Mouse (Mus musculus) stomach, embryonic 16.5 days (tissue): Measurements from ENCODE around the gene Asb17. TPM values are rescaled to one million over a fixed set of nuclear protein-coding genes. Genes with fewer than 3 reads are reported as not detected.

Experiments
- ATAC-seq: fragments of 200-750 bp; cut with Nextera tagmentation; 2 replicates; pipeline ENCODE4 v1.8.0; 2017; ENCODE audit warnings: moderate number of reproducible peaks, moderate TSS enrichment; ENCODE audit not compliant: insufficient read depth, low FRiP score
- H3K27ac ChIP-seq: fragments of 300-500 bp; sonication (generic); 2 replicates; pipeline ENCODE4 v1.5.1; 2014; ENCODE audit warnings: low read length
- H3K27me3 ChIP-seq: fragments of 300-500 bp; sonication (generic); 2 replicates; pipeline ENCODE4 v1.6.1; 2014; ENCODE audit warnings: low read length, control low read depth, mixed read lengths; ENCODE audit not compliant: control insufficient read depth, insufficient read depth
- H3K36me3 ChIP-seq: fragments of 300-500 bp; sonication (generic); 2 replicates; pipeline ENCODE4 v1.6.1; 2014; ENCODE audit warnings: low read length; ENCODE audit not compliant: control insufficient read depth, insufficient read depth
- H3K4me1 ChIP-seq: fragments of 300-500 bp; sonication (generic); 2 replicates; pipeline ENCODE4 v1.6.1; 2014; ENCODE audit warnings: low read length, control low read depth, mixed read lengths; ENCODE audit not compliant: control insufficient read depth, insufficient read depth
- H3K4me2 ChIP-seq: fragments of 300-500 bp; sonication (generic); 2 replicates; pipeline ENCODE4 v1.6.1; 2014; ENCODE audit warnings: low read depth, low read length, mixed read lengths
- H3K4me3 ChIP-seq: fragments of 300-500 bp; sonication (generic); replicated peaks from 2 replicates; pipeline ENCODE4 v1.5.1; 2014; ENCODE audit warnings: mild to moderate bottlenecking, low read length
- H3K9ac ChIP-seq: fragments of 300-500 bp; sonication (generic); 2 replicates; pipeline ENCODE4 v1.6.1; 2014; ENCODE audit warnings: low read length
- H3K9me3 ChIP-seq: fragments of 300-500 bp; sonication (generic); replicated peaks from 2 replicates; pipeline ENCODE4 v1.6.1; 2016; ENCODE audit warnings: low read length, control low read depth; ENCODE audit not compliant: control insufficient read depth
- WGBS: fragments of 180-500 bp; shearing (Covaris S2); extraction: QIAGEN DNeasy Blood & Tissue Kit; methylation state at CpG from one replicate; pipeline ENCODE4 v1.1.7; 2014; 5-methylcytosine and 5-hydroxymethylcytosine counted together
- polyA plus RNA-seq: library from polyadenylated mRNA; unstranded; fragments of >200 nt; fragmentation: Nextera tagmentation; extraction: Ambion mirVana; gene quantifications from 2 replicates; pipeline ENCODE4 v1.2.1, GENCODE M21; 2015

The Asb17 gene
- polyA plus RNA-seq, result 0.42 and 0.74 TPM in 2 replicates

DNA sequence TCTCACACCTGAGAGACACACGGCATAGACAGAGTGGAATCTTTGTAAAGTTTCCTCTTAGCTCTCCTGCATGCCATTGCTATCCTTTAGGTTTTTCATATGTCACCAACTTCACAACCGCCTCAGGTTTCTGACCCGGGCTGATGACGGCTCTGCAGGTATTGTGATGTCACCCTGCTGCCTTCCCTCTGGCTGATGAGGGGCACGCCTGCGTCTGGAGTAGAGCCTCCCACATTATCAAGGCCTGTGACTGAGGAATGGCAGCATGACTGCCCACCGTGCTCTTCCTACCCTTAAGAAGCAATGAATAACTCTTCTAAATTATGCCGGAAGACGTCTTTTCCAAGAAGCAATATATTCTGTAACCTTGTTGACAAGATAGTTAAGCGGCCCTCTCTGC is at the start of gene Asb17:
Gene Asb17 (plus strand): TSS at position 180 of the 400 bp plus-strand sequence.
- Histone ChIP-seq H3K4me3 (no peak within 1 kb of the TSS), H3K36me3 (no peaks in the 10 kb centered on the region), H3K27me3 (no peaks in the 10 kb centered on the region), H3K9me3 (no peaks in the 10 kb centered on the region), H3K4me2 (no peak within 1 kb of the TSS), H3K27ac (no peak within 1 kb of the TSS), H3K9ac (no peak within 1 kb of the TSS), H3K4me1 (no peaks in the 10 kb centered on the region)
- no peak for ATAC-seq
- WGBS, result 81% methylated on average over 10 of the region's 10 CpGs

DNA sequence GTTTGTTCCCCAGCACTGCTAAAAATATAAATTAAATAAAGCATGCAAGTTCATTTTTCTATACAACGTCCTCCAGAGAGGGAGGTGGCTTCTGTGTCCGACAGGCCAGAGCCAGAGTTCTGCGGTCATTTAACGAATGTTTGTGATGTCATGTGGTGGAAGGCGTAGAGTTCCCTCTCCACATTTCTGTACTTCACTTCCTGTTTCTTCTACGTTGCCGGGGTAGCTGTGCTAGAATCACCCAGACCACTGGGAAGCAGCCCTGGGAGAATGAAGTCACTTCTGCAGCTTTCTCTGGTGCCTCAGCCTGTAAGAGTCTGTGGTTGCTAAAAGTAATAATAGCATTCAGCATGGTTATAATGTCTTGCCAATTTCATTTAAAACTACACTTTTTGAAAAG is 46.4 kb upstream of the Asb17 start:
- WGBS, result 41% methylated on average over 7 of the region's 7 CpGs
- no peaks in the 10 kb centered on the region for H3K27me3 ChIP-seq
- H3K36me3 ChIP-seq, result no peaks in the 10 kb centered on the region
- H3K9me3 ChIP-seq, result no peaks in the 10 kb centered on the region
- H3K4me3 ChIP-seq, result no peak overlapping the region
- H3K27ac ChIP-seq, result no peak overlapping the region
- no peak overlapping the region for H3K9ac ChIP-seq
- no peak overlapping the region for H3K4me2 ChIP-seq
- H3K4me1 ChIP-seq, result no peaks in the 10 kb centered on the region
- ATAC-seq, result no peak

DNA sequence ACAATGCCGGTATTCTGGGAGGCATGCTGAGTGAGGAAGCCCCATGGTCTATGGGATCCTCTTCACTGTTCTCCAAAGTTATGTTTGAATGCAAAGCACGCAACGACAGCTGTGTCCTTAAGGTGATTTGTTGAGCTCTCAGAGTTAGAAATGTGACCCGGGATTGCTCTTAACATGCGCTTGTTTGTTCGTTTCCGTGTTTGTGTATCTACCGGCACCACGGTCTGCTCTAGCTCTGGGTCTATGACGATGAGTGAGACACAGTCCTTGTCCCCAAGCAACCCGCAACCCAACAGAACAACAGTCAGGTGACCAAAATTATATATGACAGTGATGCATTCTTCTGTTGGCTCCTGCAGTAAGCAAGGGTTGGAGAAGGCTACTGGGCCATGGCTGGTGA is 44.4 kb upstream of the Asb17 start:
- no peaks in the 10 kb centered on the region for H3K4me1 ChIP-seq
- H3K27ac ChIP-seq, result no peak overlapping the region
- H3K36me3 ChIP-seq, result no peaks in the 10 kb centered on the region
- H3K4me2 ChIP-seq, result no peak overlapping the region
- H3K9ac ChIP-seq, result no peak overlapping the region
- ATAC-seq, result no peak
- WGBS, result 88% methylated on average over 11 of the region's 11 CpGs
- H3K9me3 ChIP-seq, result no peaks in the 10 kb centered on the region
- no peak overlapping the region for H3K4me3 ChIP-seq
- no peaks in the 10 kb centered on the region for H3K27me3 ChIP-seq

DNA sequence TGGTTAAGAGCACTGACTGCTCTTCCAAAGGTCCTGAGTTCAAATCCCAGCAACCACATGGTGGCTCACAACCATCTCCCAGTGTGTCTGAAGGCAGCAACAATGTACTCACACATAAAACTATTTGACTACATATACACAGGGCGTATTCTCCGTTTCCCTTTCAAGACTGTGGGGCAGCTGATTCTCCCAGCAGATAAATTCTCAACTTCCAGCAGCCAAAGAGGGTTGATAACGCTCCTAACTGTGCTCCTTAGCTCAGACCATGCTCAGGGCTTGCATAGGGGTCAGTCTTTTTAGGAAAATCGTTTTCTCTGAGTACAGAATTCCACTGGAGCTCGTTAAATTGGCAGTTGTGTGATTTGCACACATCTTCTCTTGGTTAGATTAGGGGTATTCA is 43.3 kb upstream of the Asb17 start:
- no peaks in the 10 kb centered on the region for H3K4me1 ChIP-seq
- H3K4me3 ChIP-seq, result no peak overlapping the region
- 79% methylated on average over 5 of the region's 5 CpGs for WGBS
- no peaks in the 10 kb centered on the region for H3K36me3 ChIP-seq
- H3K27ac ChIP-seq, result no peak overlapping the region
- no peaks in the 10 kb centered on the region for H3K9me3 ChIP-seq
- H3K4me2 ChIP-seq, result no peak overlapping the region
- ATAC-seq, result no peak
- H3K9ac ChIP-seq, result no peak overlapping the region
- H3K27me3 ChIP-seq, result no peaks in the 10 kb centered on the region

DNA sequence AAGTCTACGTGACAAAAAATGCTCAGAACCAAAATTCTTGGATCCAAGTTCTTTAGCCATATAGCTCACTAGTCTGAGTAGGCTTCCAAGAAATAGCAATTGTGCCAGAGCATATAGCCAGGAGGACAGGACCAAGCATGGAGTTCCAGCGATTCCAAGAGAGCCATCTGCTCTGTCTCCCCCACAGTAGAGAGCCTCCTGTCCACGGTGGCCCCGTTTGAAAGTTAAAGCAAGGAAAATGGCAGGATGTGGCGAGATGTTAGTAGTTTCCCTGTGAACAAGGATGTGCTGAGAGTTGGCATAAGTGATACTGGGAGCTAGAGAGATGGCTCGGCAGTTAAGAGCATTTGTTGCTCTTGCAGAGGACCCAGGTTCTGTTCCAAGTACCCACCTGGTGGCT is 42.5 kb upstream of the Asb17 start:
- H3K9ac ChIP-seq, result no peak overlapping the region
- no peak for ATAC-seq
- no peaks in the 10 kb centered on the region for H3K27me3 ChIP-seq
- H3K36me3 ChIP-seq, result no peaks in the 10 kb centered on the region
- H3K4me2 ChIP-seq, result no peak overlapping the region
- H3K9me3 ChIP-seq, result no peaks in the 10 kb centered on the region
- H3K4me1 ChIP-seq, result 0 out of 2 replicates have a peak, but pooled peaks cover 3% of the 10 kb centered on the region
- WGBS, result 85% methylated on average over 6 of the region's 6 CpGs
- H3K27ac ChIP-seq, result no peak overlapping the region
- no peak overlapping the region for H3K4me3 ChIP-seq

DNA sequence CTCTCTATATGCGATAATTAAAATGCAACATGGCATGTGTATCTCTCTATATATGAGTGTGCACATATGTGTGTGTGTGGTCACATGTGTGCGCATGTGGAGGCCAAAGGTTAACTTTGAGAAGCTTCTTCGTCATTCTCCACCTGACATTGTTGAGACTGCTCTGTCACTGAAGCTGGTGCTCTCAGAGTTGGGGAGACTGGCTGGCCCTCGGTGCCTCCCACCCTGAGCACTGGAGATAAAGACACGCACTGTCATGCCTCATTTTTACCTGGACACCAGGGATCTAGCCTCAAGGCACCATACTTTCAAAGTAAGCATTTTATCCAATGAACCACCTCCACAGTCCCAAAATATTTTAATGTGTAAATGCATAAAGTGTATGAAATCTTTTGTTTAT is 41.4 kb upstream of the Asb17 start:
- Histone ChIP-seq H3K27ac (no peak overlapping the region), H3K4me2 (no peak overlapping the region), H3K9me3 (no peaks in the 10 kb centered on the region), H3K9ac (no peak overlapping the region), H3K27me3 (no peaks in the 10 kb centered on the region), H3K36me3 (no peaks in the 10 kb centered on the region), H3K4me1 (0 out of 2 replicates have a peak, but pooled peaks cover 3% of the 10 kb centered on the region), H3K4me3 (no peak overlapping the region)
- ATAC-seq, result no peak
- WGBS, result 80% methylated on average over 5 of the region's 5 CpGs

DNA sequence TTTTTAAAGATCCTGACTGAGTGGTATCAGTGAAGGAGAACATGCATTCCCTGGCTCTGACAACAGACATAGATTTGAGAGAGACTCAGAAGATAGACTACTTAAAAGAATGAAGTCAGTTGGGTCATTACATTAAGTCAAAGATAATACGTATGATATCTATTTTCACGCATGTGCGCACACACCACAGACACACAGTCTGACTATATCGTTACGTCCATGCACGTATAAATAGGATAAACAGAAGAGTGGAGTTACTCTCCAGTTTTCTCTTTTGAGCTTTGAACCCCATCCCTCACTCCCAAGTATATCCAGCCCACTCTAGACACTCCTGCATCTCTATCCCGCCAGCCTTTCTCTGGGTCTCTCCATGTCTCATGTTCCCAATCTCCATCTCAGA is 40.0 kb upstream of the Asb17 start:
- 0 out of 2 replicates have a peak, but pooled peaks cover 3% of the 10 kb centered on the region for H3K4me1 ChIP-seq
- no peak for ATAC-seq
- WGBS, result 90% methylated on average over 7 of the region's 7 CpGs
- H3K4me3 ChIP-seq, result no peak overlapping the region
- no peaks in the 10 kb centered on the region for H3K36me3 ChIP-seq
- no peaks in the 10 kb centered on the region for H3K27me3 ChIP-seq
- H3K9me3 ChIP-seq, result no peaks in the 10 kb centered on the region
- no peak overlapping the region for H3K9ac ChIP-seq
- H3K27ac ChIP-seq, result no peak overlapping the region
- H3K4me2 ChIP-seq, result no peak overlapping the region

DNA sequence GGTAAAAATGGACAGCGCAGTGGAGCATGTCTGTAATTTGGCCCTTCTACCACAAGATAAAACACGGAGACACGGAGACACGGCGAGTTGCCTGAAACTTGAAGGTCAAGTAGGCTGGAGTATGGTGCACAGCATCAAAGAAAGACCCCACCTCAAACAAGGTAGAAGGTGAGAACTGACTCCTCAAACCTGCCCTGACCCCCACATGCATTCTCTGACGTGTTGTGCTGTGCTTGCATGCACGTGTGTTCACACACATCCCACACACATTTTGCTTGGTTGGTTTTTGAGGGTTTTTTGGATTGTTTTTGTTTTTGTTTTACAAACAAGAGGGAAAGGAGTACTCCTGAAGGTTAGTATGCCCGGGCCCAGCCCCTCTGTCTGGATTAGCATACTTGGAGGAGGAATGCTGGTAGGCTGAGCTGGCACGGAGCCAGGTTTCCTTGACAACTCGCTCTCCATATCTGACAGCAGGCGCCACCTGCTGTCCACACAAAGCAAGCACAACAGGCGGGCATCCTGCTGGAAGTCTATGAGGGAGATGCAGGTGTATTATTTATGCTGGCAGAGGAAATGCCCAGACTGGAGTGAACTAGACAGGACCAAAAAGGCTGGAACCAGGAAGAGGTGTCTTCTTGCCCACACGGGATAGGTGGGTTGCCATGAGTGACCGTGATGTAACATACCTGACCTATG is 37.8 kb upstream of the Asb17 start:
- no peak overlapping the region for H3K4me3 ChIP-seq
- H3K27ac ChIP-seq, result no peak overlapping the region
- 33% methylated on average over 14 of the region's 14 CpGs for WGBS
- H3K4me1 ChIP-seq, result 0 out of 2 replicates have a peak, but pooled peaks cover 10% of the 10 kb centered on the region
- no peaks in the 10 kb centered on the region for H3K9me3 ChIP-seq
- ATAC-seq, result peak; percentile 74
- no peaks in the 10 kb centered on the region for H3K36me3 ChIP-seq
- no peak overlapping the region for H3K9ac ChIP-seq
- no peak overlapping the region for H3K4me2 ChIP-seq
- no peaks in the 10 kb centered on the region for H3K27me3 ChIP-seq

DNA sequence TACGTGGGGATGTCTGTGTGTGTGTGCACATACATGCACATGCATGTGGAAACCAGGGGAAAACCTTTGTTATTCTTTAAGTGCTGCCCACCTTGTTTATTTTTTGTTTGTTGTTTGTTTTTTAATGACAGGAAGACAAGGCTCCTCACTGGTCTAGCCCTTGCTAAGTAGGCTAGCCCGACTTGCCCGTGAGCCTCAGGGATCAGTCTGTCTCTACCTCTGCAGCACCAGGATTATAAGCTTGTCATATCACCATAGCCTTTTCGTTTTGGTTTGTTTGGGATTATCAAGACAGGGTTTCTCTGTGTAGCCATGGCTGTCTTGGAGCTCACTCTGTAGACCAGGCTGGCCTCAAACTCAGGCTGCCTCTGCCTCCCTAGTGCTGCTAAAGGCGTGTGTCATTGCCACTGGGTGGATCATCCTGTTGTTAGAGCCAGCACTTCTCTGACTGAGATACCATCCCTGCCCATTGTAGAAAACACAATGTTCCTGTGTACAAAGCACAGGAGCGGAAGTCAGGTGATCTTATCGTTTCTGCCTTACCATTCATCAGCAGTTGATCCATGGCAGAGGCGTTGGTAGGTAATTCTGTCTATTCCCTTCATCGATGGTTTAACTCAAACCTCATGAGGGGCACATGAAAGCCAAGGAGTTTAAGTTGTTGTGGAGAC is 37.1 kb upstream of the Asb17 start:
- Histone ChIP-seq H3K27me3 (no peaks in the 10 kb centered on the region), H3K27ac (no peak overlapping the region), H3K36me3 (no peaks in the 10 kb centered on the region), H3K4me3 (no peak overlapping the region), H3K4me2 (no peak overlapping the region), H3K4me1 (0 out of 2 replicates have a peak, but pooled peaks cover 10% of the 10 kb centered on the region), H3K9me3 (no peaks in the 10 kb centered on the region), H3K9ac (no peak overlapping the region)
- WGBS, result 87% methylated on average over 9 of the region's 9 CpGs
- ATAC-seq, result peak; percentile 29; the same call in 1 of the 2 replicates
